Mouse (Mus musculus): Measurements from ENCODE around the gene Doc2a. TPM values are rescaled to one million over a fixed set of nuclear protein-coding genes. Genes with fewer than 3 reads are reported as not detected.

The Doc2a gene
- polyA plus RNA-seq (2016; fragmentation: Nextera tagmentation; extraction: Ambion mirVana) = 6.2 and 9.1 TPM in 2 replicates

- WGBS = 26% methylated on average over 4 of the region's 4 CpGs
- H3K27me3 ChIP-seq (replicated peaks) = peaks cover 40% of the 10 kb centered on the region
- no peak for ATAC-seq (ENCODE audit: low FRiP score, low read depth)
These were observed at the start of gene Doc2a for GRCm38 (mm10) chr7:126847116-126847420. Gene Doc2a (plus strand): TSS chr7:126847416.

DNA sequence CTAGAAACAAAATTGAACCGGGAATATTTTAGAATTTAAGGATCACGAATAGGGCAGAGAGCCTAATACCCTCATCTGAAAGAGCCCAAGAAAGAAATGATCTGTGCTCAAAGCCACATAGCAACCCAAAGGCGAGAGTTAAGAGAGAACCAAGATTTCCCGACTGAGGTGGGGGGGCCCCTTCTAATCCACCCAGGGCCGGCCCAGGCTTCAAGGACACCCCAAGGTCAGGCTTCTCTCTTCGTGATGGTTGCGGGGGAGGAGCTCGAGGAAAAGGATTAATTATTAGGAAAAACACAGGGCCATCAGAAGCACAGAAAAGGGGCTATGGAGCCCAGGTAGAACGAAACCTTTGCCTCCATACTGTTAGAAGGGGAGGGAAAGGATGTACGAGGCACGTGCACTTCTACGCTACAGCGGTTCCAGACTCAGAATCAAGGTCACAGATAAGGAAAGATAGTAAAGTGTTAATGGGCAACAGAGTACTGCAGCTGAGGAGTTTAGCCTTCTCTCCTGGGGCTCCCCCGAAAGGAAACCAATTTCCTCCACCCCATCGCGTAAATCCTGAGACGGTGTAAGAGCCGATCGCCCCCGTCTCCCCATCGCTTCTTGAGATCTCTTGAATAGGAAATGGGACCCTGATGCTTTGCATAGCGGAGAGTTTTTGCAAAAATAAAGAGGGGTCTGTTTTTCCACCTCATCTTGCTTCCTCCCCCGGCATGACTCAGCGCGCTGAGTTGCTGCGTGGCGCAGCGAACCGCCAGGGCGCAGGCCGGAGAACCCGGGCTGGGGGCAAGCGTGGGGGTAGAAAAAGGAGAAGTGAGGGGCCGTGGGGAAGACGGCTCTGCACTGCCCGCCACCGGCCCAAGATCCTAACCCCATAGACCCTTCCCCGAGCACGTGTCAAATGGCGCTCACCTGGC lies 48.8 kb upstream of the Doc2a start:
- no peaks in the 10 kb centered on the region for H3K9me3 ChIP-seq
- no peaks in the 10 kb centered on the region for H3K27me3 ChIP-seq (replicated peaks)
- H3K27ac ChIP-seq = peak overlapping the region; percentile 90; the same call in 1 of the 2 replicates
- 1% methylated on average over 40 of the region's 40 CpGs for WGBS
- H3K36me3 ChIP-seq = peaks cover 39% of the 10 kb centered on the region
- no peak for ATAC-seq (ENCODE audit: low FRiP score, low read depth)
- H3K4me2 ChIP-seq (replicated peaks) = peak overlapping the region; percentile 84
- H3K4me1 ChIP-seq = peaks cover 40% of the 10 kb centered on the region
- peak overlapping the region; percentile 74 for H3K4me3 ChIP-seq
- H3K9ac ChIP-seq = peak overlapping the region; percentile 86

More at GRCm38 (mm10) chr7:126847116-126847420, at the start of gene Doc2a:
- Histone ChIP-seq H3K4me3 (peak within 1 kb of the TSS; percentile 54), H3K27ac (no peak within 1 kb of the TSS), H3K36me3 (peaks cover 10% of the 10 kb centered on the region), H3K4me1 (peaks cover 21% of the 10 kb centered on the region), H3K9me3 (no peaks in the 10 kb centered on the region), H3K9ac (peak within 1 kb of the TSS; percentile 75), H3K4me2 (replicated peaks) (peak within 1 kb of the TSS; percentile 99)

- peak overlapping the region; percentile 84 for H3K4me2 ChIP-seq (replicated peaks)
- peaks cover 39% of the 10 kb centered on the region for H3K36me3 ChIP-seq
- H3K27ac ChIP-seq = peak overlapping the region; percentile 90; the same call in 1 of the 2 replicates
- peak; percentile 95 for ATAC-seq (ENCODE audit: low FRiP score, low read depth)
- 0% methylated on average over 30 of the region's 36 CpGs for WGBS
- no peaks in the 10 kb centered on the region for H3K27me3 ChIP-seq (replicated peaks)
- peak overlapping the region; percentile 86 for H3K9ac ChIP-seq
- peak overlapping the region; percentile 74 for H3K4me3 ChIP-seq
- peaks cover 40% of the 10 kb centered on the region for H3K4me1 ChIP-seq
- H3K9me3 ChIP-seq = no peaks in the 10 kb centered on the region
These were observed 48.2 kb upstream of the Doc2a start for GRCm38 (mm10) chr7:126799050-126799467.

DNA sequence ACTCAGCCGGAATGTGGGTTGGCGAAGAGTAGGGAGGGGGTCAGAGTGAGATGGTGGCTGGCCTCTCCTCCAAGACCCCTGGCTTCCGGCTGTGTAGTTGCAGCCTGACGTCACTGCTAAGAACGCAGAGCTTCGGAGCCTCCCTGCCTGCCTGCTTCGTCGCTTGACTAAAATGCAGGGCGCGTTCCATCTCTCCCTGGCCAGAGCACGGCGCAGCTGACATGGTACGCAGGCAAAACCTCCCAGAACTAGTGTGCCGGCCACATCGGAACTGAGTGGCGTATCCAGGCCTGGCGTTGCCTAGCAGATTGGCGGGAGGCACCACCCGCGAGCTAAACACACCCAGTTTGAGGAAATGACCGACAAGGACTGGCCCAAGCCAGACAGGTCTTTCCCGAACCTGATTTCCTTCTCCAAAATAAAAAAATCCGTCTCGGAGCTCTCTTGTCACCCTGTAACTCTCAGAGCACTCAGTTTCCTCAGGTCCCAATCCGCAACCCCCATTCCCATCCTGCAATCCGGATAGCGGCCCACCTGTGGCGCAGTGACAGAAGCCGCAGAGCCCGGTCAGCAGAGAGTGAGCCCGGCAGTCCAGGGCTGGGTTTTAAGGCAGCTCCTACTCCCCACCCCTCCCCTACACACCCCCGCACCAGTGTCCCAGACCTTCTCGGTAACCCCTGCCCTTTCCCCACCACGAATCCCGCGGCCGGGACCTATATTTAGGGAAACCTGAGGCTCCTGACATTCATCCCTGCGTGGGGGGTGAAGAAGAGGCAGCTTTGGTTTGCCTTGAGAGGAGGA lies 47.5 kb upstream of the Doc2a start:
- WGBS = under 1% methylated on average over 36 of the region's 38 CpGs
- H3K4me1 ChIP-seq = peaks cover 40% of the 10 kb centered on the region
- H3K27ac ChIP-seq = peak overlapping the region; percentile 90
- H3K9me3 ChIP-seq = no peaks in the 10 kb centered on the region
- peak overlapping the region; percentile 84 for H3K4me2 ChIP-seq (replicated peaks)
- peak; percentile 94 for ATAC-seq (ENCODE audit: low FRiP score, low read depth)
- H3K36me3 ChIP-seq = peaks cover 37% of the 10 kb centered on the region
- H3K9ac ChIP-seq = peak overlapping the region; percentile 86
- no peaks in the 10 kb centered on the region for H3K27me3 ChIP-seq (replicated peaks)
- peak overlapping the region; percentile 74 for H3K4me3 ChIP-seq

DNA sequence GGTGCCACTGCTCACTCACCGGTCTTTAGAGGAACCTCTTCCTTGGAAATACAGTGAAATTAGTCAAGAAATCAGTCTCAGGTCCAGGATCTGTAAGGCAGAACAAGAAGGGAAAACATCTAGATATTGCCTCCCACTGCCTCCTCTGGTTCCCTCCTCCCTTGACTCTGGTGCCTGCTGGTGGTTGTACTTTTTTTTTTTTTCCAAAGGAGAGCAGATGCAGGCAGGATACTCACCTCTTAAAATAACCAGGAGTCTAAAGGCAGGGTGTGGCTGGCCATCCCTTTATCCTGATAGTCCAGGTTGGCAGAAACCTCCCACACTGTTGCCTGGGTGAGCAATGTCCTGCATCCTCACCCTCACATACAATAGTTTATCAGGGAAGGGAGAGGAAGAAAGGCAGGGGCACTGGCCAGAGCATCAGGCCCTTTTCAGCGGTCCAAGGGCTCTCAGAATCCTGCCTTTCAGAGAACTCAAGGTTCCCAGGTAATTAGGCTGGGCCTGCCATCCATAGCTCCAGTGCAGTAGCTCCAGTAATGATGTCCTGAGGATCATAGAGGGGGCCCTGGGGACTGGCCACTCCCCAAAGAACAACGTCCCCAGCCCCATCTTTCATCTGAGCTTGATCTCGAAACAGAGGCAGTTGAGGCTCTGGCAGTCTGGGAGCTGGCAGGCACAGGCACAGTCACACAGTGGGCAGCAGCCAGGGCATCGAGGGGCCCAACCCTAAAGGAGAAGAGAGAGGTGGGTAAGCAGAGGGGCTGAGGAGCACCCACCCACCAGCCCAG lies 46.8 kb upstream of the Doc2a start:
- peak overlapping the region; percentile 90; the same call in 1 of the 2 replicates for H3K27ac ChIP-seq
- peaks cover 40% of the 10 kb centered on the region for H3K4me1 ChIP-seq
- peak overlapping the region; percentile 86 for H3K9ac ChIP-seq
- no peak for ATAC-seq (ENCODE audit: low FRiP score, low read depth)
- H3K9me3 ChIP-seq = no peaks in the 10 kb centered on the region
- peak overlapping the region; percentile 74 for H3K4me3 ChIP-seq
- no peaks in the 10 kb centered on the region for H3K27me3 ChIP-seq (replicated peaks)
- 40% methylated on average over 5 of the region's 5 CpGs for WGBS
- peaks cover 29% of the 10 kb centered on the region for H3K36me3 ChIP-seq
- peak overlapping the region; percentile 84 for H3K4me2 ChIP-seq (replicated peaks)

GRCm38 (mm10) chr7:126801057-126801422 lies 46.2 kb upstream of the Doc2a start:
- ATAC-seq (ENCODE audit: low FRiP score, low read depth) = no peak
- Histone ChIP-seq H3K27me3 (replicated peaks) (no peaks in the 10 kb centered on the region), H3K4me3 (no peak overlapping the region), H3K27ac (no peak overlapping the region), H3K36me3 (peaks cover 24% of the 10 kb centered on the region), H3K9ac (no peak overlapping the region), H3K4me2 (replicated peaks) (no peak overlapping the region), H3K9me3 (no peaks in the 10 kb centered on the region), H3K4me1 (peaks cover 34% of the 10 kb centered on the region)
- WGBS = 91% methylated on average over 16 of the region's 16 CpGs

GRCm38 (mm10) chr7:126802134-126802889 lies 44.9 kb upstream of the Doc2a start:
- WGBS = 85% methylated on average over 11 of the region's 11 CpGs
- H3K36me3 ChIP-seq = peaks cover 12% of the 10 kb centered on the region; the same call in 1 of the 2 replicates

GRCm38 (mm10) chr7:126803181-126803580 lies 44.0 kb upstream of the Doc2a start:
- no peak overlapping the region for H3K4me2 ChIP-seq (replicated peaks)
- WGBS = 90% methylated on average over 6 of the region's 6 CpGs
- no peak overlapping the region for H3K4me3 ChIP-seq
- H3K27ac ChIP-seq = no peak overlapping the region
- peaks cover 10% of the 10 kb centered on the region; the same call in 1 of the 2 replicates for H3K36me3 ChIP-seq
- H3K4me1 ChIP-seq = peaks cover 21% of the 10 kb centered on the region
- no peak for ATAC-seq (ENCODE audit: low FRiP score, low read depth)
- no peaks in the 10 kb centered on the region for H3K27me3 ChIP-seq (replicated peaks)
- H3K9ac ChIP-seq = no peak overlapping the region
- H3K9me3 ChIP-seq = no peaks in the 10 kb centered on the region

More at GRCm38 (mm10) chr7:126802134-126802889, 44.9 kb upstream of the Doc2a start:
- no peak overlapping the region for H3K4me3 ChIP-seq
- no peak for ATAC-seq (ENCODE audit: low FRiP score, low read depth)
- H3K27ac ChIP-seq = no peak overlapping the region
- peaks cover 22% of the 10 kb centered on the region for H3K4me1 ChIP-seq
- H3K27me3 ChIP-seq (replicated peaks) = no peaks in the 10 kb centered on the region
- no peaks in the 10 kb centered on the region for H3K9me3 ChIP-seq
- no peak overlapping the region for H3K4me2 ChIP-seq (replicated peaks)
- H3K9ac ChIP-seq = no peak overlapping the region

DNA sequence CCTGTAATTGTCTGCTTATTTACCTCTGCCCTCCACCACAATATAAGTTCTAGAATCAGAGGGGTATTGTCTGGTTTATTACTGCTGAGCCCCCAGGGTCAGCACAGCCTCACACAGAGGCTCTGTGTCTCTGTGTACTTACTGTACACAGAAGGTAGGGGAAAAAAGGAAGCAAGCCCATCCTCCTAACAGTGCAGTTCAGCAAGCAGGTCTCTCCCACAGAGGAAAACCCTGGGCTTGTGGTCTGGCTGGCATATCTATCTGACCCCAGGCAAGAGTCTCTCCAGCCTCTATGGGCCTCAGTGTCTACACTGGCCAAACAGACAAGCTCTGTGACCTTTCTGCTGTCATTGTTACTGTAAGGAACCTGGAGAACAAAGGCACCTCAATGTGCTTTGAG lies 43.5 kb upstream of the Doc2a start:
- Histone ChIP-seq H3K9me3 (no peaks in the 10 kb centered on the region), H3K27ac (no peak overlapping the region), H3K4me2 (replicated peaks) (no peak overlapping the region), H3K27me3 (replicated peaks) (no peaks in the 10 kb centered on the region), H3K36me3 (peaks cover 10% of the 10 kb centered on the region; the same call in 1 of the 2 replicates), H3K4me1 (peaks cover 23% of the 10 kb centered on the region), H3K9ac (no peak overlapping the region), H3K4me3 (no peak overlapping the region)
- no peak for ATAC-seq (ENCODE audit: low FRiP score, low read depth)

DNA sequence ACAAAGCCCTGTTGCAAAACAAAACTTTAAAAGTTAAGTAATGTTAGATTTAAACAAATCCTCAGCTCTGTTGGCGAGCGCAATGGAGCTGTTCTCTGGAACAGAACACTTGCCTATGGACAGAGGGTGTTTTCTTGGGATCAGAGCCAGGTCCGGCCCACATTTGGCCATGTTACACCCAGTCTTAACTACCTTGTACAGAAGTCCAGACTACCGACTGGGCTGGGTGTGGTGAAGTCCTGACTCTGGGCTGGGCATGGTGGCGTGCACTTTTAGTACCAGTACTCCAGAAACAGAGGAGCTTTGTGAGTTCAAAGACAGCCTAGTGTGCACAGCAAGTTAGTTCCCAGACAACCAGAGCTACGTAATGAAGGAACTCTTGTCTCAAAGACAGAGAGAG lies 40.3 kb upstream of the Doc2a start:
- H3K27ac ChIP-seq = no peak overlapping the region
- ATAC-seq (ENCODE audit: low FRiP score, low read depth) = no peak
- no peak overlapping the region for H3K4me2 ChIP-seq (replicated peaks)
- no peaks in the 10 kb centered on the region for H3K27me3 ChIP-seq (replicated peaks)
- H3K9me3 ChIP-seq = no peaks in the 10 kb centered on the region
- H3K36me3 ChIP-seq = peaks cover 10% of the 10 kb centered on the region; the same call in 1 of the 2 replicates
- H3K4me3 ChIP-seq = no peak overlapping the region
- H3K9ac ChIP-seq = no peak overlapping the region
- peaks cover 20% of the 10 kb centered on the region for H3K4me1 ChIP-seq
- WGBS = 85% methylated on average over 6 of the region's 6 CpGs

DNA sequence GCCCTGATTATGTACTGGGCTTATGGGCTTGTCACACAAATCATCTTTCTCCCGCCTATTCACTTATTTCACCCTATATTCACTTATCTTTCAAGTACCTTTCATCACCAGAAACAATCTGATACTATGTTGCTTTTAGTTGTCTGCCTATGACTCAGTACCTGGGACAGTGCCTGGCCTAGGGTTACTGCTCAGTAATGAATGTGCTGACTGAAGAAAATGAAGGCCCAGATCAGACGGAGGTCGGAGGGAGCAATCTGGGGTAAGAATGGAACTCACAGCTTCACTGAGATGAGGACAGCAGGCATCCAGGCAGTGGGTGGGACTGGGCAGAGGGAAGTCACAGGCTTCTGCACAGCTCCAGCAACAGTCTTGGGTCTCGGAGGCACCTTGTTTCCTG lies 39.8 kb upstream of the Doc2a start:
- H3K4me3 ChIP-seq = no peak overlapping the region
- H3K4me1 ChIP-seq = peaks cover 20% of the 10 kb centered on the region
- H3K27ac ChIP-seq = no peak overlapping the region
- peak overlapping the region; percentile 96 for H3K4me2 ChIP-seq (replicated peaks)
- H3K27me3 ChIP-seq (replicated peaks) = no peaks in the 10 kb centered on the region
- no peak for ATAC-seq (ENCODE audit: low FRiP score, low read depth)
- H3K36me3 ChIP-seq = peaks cover 9% of the 10 kb centered on the region; the same call in 1 of the 2 replicates
- H3K9ac ChIP-seq = 0 out of 2 replicates have a peak overlapping the region, but pooled peaks have one; percentile 73
- H3K9me3 ChIP-seq = no peaks in the 10 kb centered on the region
- 69% methylated on average over 4 of the region's 4 CpGs for WGBS

All from neural tube, embryonic 12.5 days (tissue).